Mouse (Mus musculus) forebrain, embryonic 16.5 days (tissue): ENCODE data around the gene Tmem94. TPM values are rescaled to one million over a fixed set of nuclear protein-coding genes. Genes with fewer than 3 reads are reported as not detected.
A peak's percentile ranks its signal among the peaks of the same experiment; 100 is the strongest.

Experiments used
- ATAC-seq: fragments of 200-750 bp; cut with Nextera tagmentation; 2 replicates; pipeline ENCODE4 v1.8.0; 2017; ENCODE audit warnings: mild to moderate bottlenecking, moderate library complexity
- H3K27ac ChIP-seq: fragments of 300-500 bp; sonication (generic); 2 replicates; pipeline ENCODE4 v1.5.1; 2014; ENCODE audit warnings: low read length, control low read depth
- H3K27me3 ChIP-seq: fragments of 300-500 bp; sonication (generic); replicated peaks from 2 replicates; pipeline ENCODE4 v1.6.1; 2014; ENCODE audit warnings: low read length; ENCODE audit not compliant: control insufficient read depth, insufficient read depth
- H3K36me3 ChIP-seq: fragments of 300-500 bp; sonication (generic); 2 replicates; pipeline ENCODE4 v1.6.1; 2014; ENCODE audit not compliant: control insufficient read depth, insufficient read depth
- H3K4me1 ChIP-seq: fragments of 300-500 bp; sonication (generic); replicated peaks from 2 replicates; pipeline ENCODE4 v1.6.1; 2014; ENCODE audit warnings: low read length; ENCODE audit not compliant: control insufficient read depth, insufficient read depth
- H3K4me2 ChIP-seq: fragments of 300-500 bp; sonication (generic); 2 replicates; pipeline ENCODE4 v1.6.1; 2014; ENCODE audit warnings: mild to moderate bottlenecking, low read length, control low read depth
- H3K4me3 ChIP-seq: fragments of 300-500 bp; sonication (generic); replicated peaks from 2 replicates; pipeline ENCODE4 v1.5.1; 2014; ENCODE audit warnings: mild to moderate bottlenecking, low read length, control low read depth
- H3K9ac ChIP-seq: fragments of 300-500 bp; sonication (generic); replicated peaks from 2 replicates; pipeline ENCODE4 v1.6.1; 2014; ENCODE audit warnings: low read depth, low read length, control low read depth
- H3K9me3 ChIP-seq: fragments of 300-500 bp; sonication (generic); 2 replicates; pipeline ENCODE4 v1.6.1; 2016; ENCODE audit warnings: low read length; ENCODE audit not compliant: control insufficient read depth
- WGBS: fragments of 180-500 bp; shearing (Covaris S2); extraction: QIAGEN DNeasy Blood & Tissue Kit; methylation state at CpG from one replicate; pipeline ENCODE4 v1.1.7; 2014; 5-methylcytosine and 5-hydroxymethylcytosine counted together
- polyA plus RNA-seq: library from polyadenylated mRNA; unstranded; fragments of >200 nt; fragmentation: Nextera tagmentation; extraction: Ambion mirVana; gene quantifications from 2 replicates; pipeline ENCODE4 v1.2.1, GENCODE M21; 2015

The Tmem94 gene
- polyA plus RNA-seq, result 29.1 and 29.8 TPM in 2 replicates

DNA sequence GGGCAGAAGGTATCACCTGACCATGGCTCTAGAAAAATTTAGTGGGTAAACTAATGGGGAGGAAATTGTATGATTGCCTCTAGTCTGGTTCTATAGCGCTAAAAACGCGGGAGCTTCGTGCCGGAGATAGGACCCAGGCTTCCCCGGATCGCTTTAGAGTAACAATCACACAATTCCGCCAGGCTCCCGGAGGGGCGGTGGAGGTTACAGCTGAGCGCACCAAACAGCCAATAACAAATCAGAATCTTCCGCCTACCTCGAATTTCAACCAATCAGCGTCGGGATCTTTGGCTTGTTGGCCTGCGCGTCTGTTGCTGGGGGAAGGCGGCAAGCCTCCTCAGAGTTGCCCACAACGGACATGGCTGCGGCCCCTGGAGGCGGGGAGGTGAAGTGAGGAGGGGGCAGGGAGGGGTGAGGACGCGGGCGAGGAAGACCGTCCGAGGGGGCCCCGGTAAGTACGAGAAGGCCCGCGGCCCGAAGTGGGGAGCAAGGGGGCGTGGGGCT lies at the start of gene Tmem94:
Gene Tmem94, plus strand, starts transcription at position 331 of the 504 bp plus-strand sequence.
- Histone ChIP-seq H3K27ac (peak within 1 kb of the TSS; percentile 93), H3K4me3 (peak within 1 kb of the TSS; percentile 84), H3K9ac (peak within 1 kb of the TSS; percentile 97), H3K4me1 (peaks cover 12% of the 10 kb centered on the region), H3K4me2 (peak within 1 kb of the TSS; percentile 63), H3K9me3 (no peaks in the 10 kb centered on the region), H3K36me3 (no peaks in the 10 kb centered on the region), H3K27me3 (no peaks in the 10 kb centered on the region)
- peak; percentile 97 for ATAC-seq
- WGBS, result under 1% methylated on average over 32 of the region's 32 CpGs

GRCm38 (mm10) chr11:115716410-115717338 lies 48.6 kb upstream of the Tmem94 start:
- Histone ChIP-seq H3K36me3 (no peaks in the 10 kb centered on the region), H3K27me3 (no peaks in the 10 kb centered on the region), H3K4me3 (no peak overlapping the region), H3K9ac (no peak overlapping the region), H3K4me1 (no peaks in the 10 kb centered on the region), H3K9me3 (no peaks in the 10 kb centered on the region), H3K27ac (no peak overlapping the region), H3K4me2 (no peak overlapping the region)
- WGBS, result 71% methylated on average over 15 of the region's 15 CpGs
- ATAC-seq, result no peak

GRCm38 (mm10) chr11:115717660-115718390 lies 47.4 kb upstream of the Tmem94 start:
- no peaks in the 10 kb centered on the region for H3K27me3 ChIP-seq
- WGBS, result 49% methylated on average over 8 of the region's 8 CpGs
- H3K27ac ChIP-seq, result no peak overlapping the region
- no peak overlapping the region for H3K9ac ChIP-seq
- no peak for ATAC-seq
- no peak overlapping the region for H3K4me2 ChIP-seq
- H3K9me3 ChIP-seq, result no peaks in the 10 kb centered on the region
- H3K4me1 ChIP-seq, result no peaks in the 10 kb centered on the region
- H3K4me3 ChIP-seq, result no peak overlapping the region
- no peaks in the 10 kb centered on the region for H3K36me3 ChIP-seq

GRCm38 (mm10) chr11:115722638-115723037 lies 42.6 kb upstream of the Tmem94 start:
- no peak overlapping the region for H3K27ac ChIP-seq
- no peaks in the 10 kb centered on the region for H3K9me3 ChIP-seq
- no peak overlapping the region for H3K9ac ChIP-seq
- no peaks in the 10 kb centered on the region for H3K4me1 ChIP-seq
- no peaks in the 10 kb centered on the region for H3K36me3 ChIP-seq
- H3K4me2 ChIP-seq, result no peak overlapping the region
- no peaks in the 10 kb centered on the region for H3K27me3 ChIP-seq
- ATAC-seq, result 0 out of 2 replicates have a peak, but pooled peaks have one; percentile 49
- H3K4me3 ChIP-seq, result no peak overlapping the region
- 17% methylated on average over 14 of the region's 14 CpGs for WGBS

DNA sequence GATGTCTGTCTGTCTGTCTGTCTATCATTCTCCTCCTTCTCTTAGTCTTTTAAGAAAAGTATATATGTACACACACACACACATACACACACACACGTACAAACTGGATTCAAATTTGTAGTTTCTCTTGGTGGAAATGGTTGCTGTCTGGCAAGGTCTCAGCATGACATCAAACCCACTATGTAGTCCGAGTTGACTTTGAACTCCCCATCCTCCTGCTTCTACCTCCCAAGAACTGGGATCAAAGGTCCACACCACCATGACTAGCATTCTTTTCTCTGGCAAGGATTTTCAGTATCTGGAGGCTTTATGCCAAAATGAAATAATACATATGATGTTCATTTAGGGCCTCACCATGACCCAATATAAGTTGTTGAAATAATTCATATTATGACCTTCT lies 42.0 kb upstream of the Tmem94 start:
- H3K27ac ChIP-seq, result no peak overlapping the region
- 63% methylated on average over 2 of the region's 2 CpGs for WGBS
- no peaks in the 10 kb centered on the region for H3K9me3 ChIP-seq
- no peak for ATAC-seq
- H3K4me3 ChIP-seq, result no peak overlapping the region
- no peak overlapping the region for H3K4me2 ChIP-seq
- H3K9ac ChIP-seq, result no peak overlapping the region
- no peaks in the 10 kb centered on the region for H3K36me3 ChIP-seq
- H3K27me3 ChIP-seq, result no peaks in the 10 kb centered on the region
- no peaks in the 10 kb centered on the region for H3K4me1 ChIP-seq

DNA sequence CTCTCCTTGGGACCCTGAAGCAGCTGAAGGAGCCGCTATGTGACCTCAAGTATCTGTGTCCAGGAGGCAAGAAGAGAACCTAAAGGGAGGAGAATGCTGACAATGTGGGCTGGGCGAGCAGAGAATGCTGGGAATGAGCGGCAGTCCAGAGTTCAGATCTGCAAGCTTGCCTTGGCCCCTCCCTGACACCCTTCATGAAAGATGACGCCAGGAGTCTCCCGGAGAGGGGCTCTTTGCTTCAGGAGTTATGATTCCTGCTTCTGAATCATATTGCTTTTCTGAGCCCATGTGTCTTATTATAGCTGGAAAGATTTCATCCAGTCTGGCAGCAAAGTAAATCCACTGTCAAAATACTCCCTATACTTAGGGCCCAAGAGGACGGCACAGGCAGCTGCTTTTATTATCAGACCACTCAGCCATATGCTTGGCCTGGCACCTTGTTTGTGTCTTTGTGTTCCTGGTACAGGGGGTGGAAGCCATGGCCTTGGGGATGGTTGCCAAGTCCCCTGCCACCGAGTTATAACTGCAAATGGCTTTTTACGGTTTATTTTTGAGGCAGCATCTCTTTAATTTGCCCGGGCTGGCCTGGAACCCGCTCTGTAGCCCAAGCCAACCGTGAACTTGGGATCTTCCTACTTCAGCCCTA lies 31.1 kb upstream of the Tmem94 start:
- Histone ChIP-seq H3K36me3 (no peaks in the 10 kb centered on the region), H3K4me2 (no peak overlapping the region), H3K27ac (peak overlapping the region; percentile 55), H3K27me3 (no peaks in the 10 kb centered on the region), H3K9me3 (no peaks in the 10 kb centered on the region), H3K4me3 (no peak overlapping the region), H3K9ac (no peak overlapping the region), H3K4me1 (peaks cover 10% of the 10 kb centered on the region)
- ATAC-seq, result no peak
- 37% methylated on average over 11 of the region's 11 CpGs for WGBS

- H3K27ac ChIP-seq, result no peak overlapping the region
- no peaks in the 10 kb centered on the region for H3K36me3 ChIP-seq
- no peak overlapping the region for H3K4me2 ChIP-seq
- 26% methylated on average over 10 of the region's 10 CpGs for WGBS
- no peaks in the 10 kb centered on the region for H3K9me3 ChIP-seq
- ATAC-seq, result no peak
- H3K27me3 ChIP-seq, result no peaks in the 10 kb centered on the region
- H3K4me1 ChIP-seq, result peaks cover 10% of the 10 kb centered on the region
- H3K9ac ChIP-seq, result no peak overlapping the region
- no peak overlapping the region for H3K4me3 ChIP-seq
These were observed 27.5 kb upstream of the Tmem94 start for GRCm38 (mm10) chr11:115737608-115738208.

GRCm38 (mm10) chr11:115738275-115738885 lies 26.9 kb upstream of the Tmem94 start:
- H3K9me3 ChIP-seq, result no peaks in the 10 kb centered on the region
- WGBS, result 60% methylated on average over 13 of the region's 13 CpGs
- no peak for ATAC-seq
- no peak overlapping the region for H3K9ac ChIP-seq
- H3K4me2 ChIP-seq, result no peak overlapping the region
- peaks cover 10% of the 10 kb centered on the region for H3K4me1 ChIP-seq
- H3K27me3 ChIP-seq, result no peaks in the 10 kb centered on the region
- no peaks in the 10 kb centered on the region for H3K36me3 ChIP-seq
- H3K27ac ChIP-seq, result no peak overlapping the region
- no peak overlapping the region for H3K4me3 ChIP-seq
